Mouse (Mus musculus): ENCODE results near the gene Srms. TPM values are rescaled to one million over a fixed set of nuclear protein-coding genes. Genes with fewer than 3 reads are reported as not detected.
A peak's percentile ranks its signal among the peaks of the same experiment; 100 is the strongest.
"Not testable (repeated sequence)": the region's sequence is repeated elsewhere in the genome, so short reads cannot be mapped to it uniquely, and the experiment has no call there.

Gene Srms
- total RNA-seq, 2 experiments from 2014 or later: not detected

GRCm38 (mm10) chr2:181224994-181225393 lies 12.0 kb upstream of the Srms start:
- no peak for ATAC-seq (replicated peaks; ENCODE audit: low FRiP score, poor library complexity, severe bottlenecking)

- no peak for ATAC-seq (replicated peaks; ENCODE audit: low FRiP score, poor library complexity, severe bottlenecking)
These were observed 7.4 kb upstream of the Srms start for GRCm38 (mm10) chr2:181220361-181220760.

- ATAC-seq (replicated peaks; ENCODE audit: low FRiP score, poor library complexity, severe bottlenecking): no peak
These were observed 6.7 kb upstream of the Srms start, which contains the start of gene Fndc11 for GRCm38 (mm10) chr2:181219538-181220216. TSS of gene Fndc11 (plus strand) at chr2:181220013.

- ATAC-seq (replicated peaks; ENCODE audit: low FRiP score, poor library complexity, severe bottlenecking): no peak
These were observed 6.0 kb upstream of the Srms start for GRCm38 (mm10) chr2:181218881-181219485.

GRCm38 (mm10) chr2:181216037-181216436 lies 3.1 kb upstream of the Srms start:
- ATAC-seq (replicated peaks; ENCODE audit: low FRiP score, poor library complexity, severe bottlenecking): peak; percentile 39; the same call in 1 of the 2 replicates

- peak; percentile 37; the same call in 1 of the 2 replicates for ATAC-seq (replicated peaks; ENCODE audit: low FRiP score, poor library complexity, severe bottlenecking)
These were observed 480 bp downstream of the Srms start for GRCm38 (mm10) chr2:181212389-181213020.

GRCm38 (mm10) chr2:181206118-181206517 lies 6.9 kb downstream of the Srms start:
- peak; percentile 89 for ATAC-seq (replicated peaks; ENCODE audit: low FRiP score, poor library complexity, severe bottlenecking)

GRCm38 (mm10) chr2:181205678-181206077 lies 7.3 kb downstream of the Srms start:
- ATAC-seq (replicated peaks; ENCODE audit: low FRiP score, poor library complexity, severe bottlenecking): peak; percentile 81

GRCm38 (mm10) chr2:181202886-181203285 lies 10.1 kb downstream of the Srms start:
- no peak for ATAC-seq (replicated peaks; ENCODE audit: low FRiP score, poor library complexity, severe bottlenecking)

GRCm38 (mm10) chr2:181202422-181202821 lies 10.6 kb downstream of the Srms start, which contains the start of gene Ptk6:
TSS of gene Ptk6 (minus strand) at chr2:181202789.
- ATAC-seq (replicated peaks; ENCODE audit: low FRiP score, poor library complexity, severe bottlenecking): no peak

GRCm38 (mm10) chr2:181201606-181202005 lies 11.4 kb downstream of the Srms start:
- no peak for ATAC-seq (replicated peaks; ENCODE audit: low FRiP score, poor library complexity, severe bottlenecking)

- ATAC-seq (replicated peaks; ENCODE audit: low FRiP score, poor library complexity, severe bottlenecking): no peak
These were observed 16.2 kb downstream of the Srms start for GRCm38 (mm10) chr2:181196628-181197300.

- ATAC-seq (replicated peaks; ENCODE audit: low FRiP score, poor library complexity, severe bottlenecking): no peak
These were observed 19.9 kb downstream of the Srms start for GRCm38 (mm10) chr2:181193044-181193443.

GRCm38 (mm10) chr2:181191936-181192335 lies 21.0 kb downstream of the Srms start:
- no peak for ATAC-seq (replicated peaks; ENCODE audit: low FRiP score, poor library complexity, severe bottlenecking)

GRCm38 (mm10) chr2:181191385-181191784 lies 21.6 kb downstream of the Srms start:
- not testable (repeated sequence) for ATAC-seq (replicated peaks; ENCODE audit: low FRiP score, poor library complexity, severe bottlenecking)

- ATAC-seq (replicated peaks; ENCODE audit: low FRiP score, poor library complexity, severe bottlenecking): no peak
These were observed 23.7 kb downstream of the Srms start for GRCm38 (mm10) chr2:181189321-181189720.

GRCm38 (mm10) chr2:181188681-181189080 lies 24.3 kb downstream of the Srms start:
- no peak for ATAC-seq (replicated peaks; ENCODE audit: low FRiP score, poor library complexity, severe bottlenecking)

- peak; percentile 93 for ATAC-seq (replicated peaks; ENCODE audit: low FRiP score, poor library complexity, severe bottlenecking)
These were observed 25.6 kb downstream of the Srms start, which contains the start of gene Ppdpf for GRCm38 (mm10) chr2:181187121-181188000. TSS of gene Ppdpf (plus strand) at chr2:181187247.

- ATAC-seq (replicated peaks; ENCODE audit: low FRiP score, poor library complexity, severe bottlenecking): peak; percentile 86
These were observed 26.4 kb downstream of the Srms start for GRCm38 (mm10) chr2:181186635-181187034.
